ENCODE assay signal across 9 mouse cellular contexts in genomic region chr16:25426261-25426660, GRCm38 (mm10).
DNase-seq lines count a peak whose midpoint lies in the region; ATAC-seq lines count a peak whose summit lies in the region.
"Had no signal": no experiment of that assay in that cellular context is flagged by ENCODE, and none has a peak within 500 bp of the region (broad histone marks: within the 10 kb centered on the region; RNA-seq: fewer than 3 reads in every experiment).

No protein-coding gene starts in this region.

- no peak overlapping the region for H3K27ac ChIP-seq in liver, embryonic 11.5 days (ENCODE audit: low read depth, low read length)
- H3K27ac ChIP-seq: heart, adult 2 months had no signal

- no peaks in the 10 kb centered on the region for H3K9me3 ChIP-seq in liver, embryonic 11.5 days (ENCODE audit: control insufficient read depth, low read length)

- WGBS in liver, embryonic 11.5 days, result 35% methylated on average over 3 of the region's 3 CpGs

- H3K4me2 ChIP-seq in liver, embryonic 11.5 days, result no peak overlapping the region

- H3K36me3 ChIP-seq in liver, embryonic 11.5 days (ENCODE audit: control insufficient read depth, insufficient read depth, low read length), result no peaks in the 10 kb centered on the region

- no peaks in the 10 kb centered on the region for H3K27me3 ChIP-seq in liver, embryonic 11.5 days (replicated peaks; ENCODE audit: control insufficient read depth, insufficient read depth, low read length)

- no peak overlapping the region for H3K9ac ChIP-seq in liver, embryonic 11.5 days (ENCODE audit: low read depth, low read length)

- no peak for ATAC-seq in liver, embryonic 11.5 days (replicated peaks; ENCODE audit: low FRiP score)
- peak; percentile 94 for ATAC-seq in inflammation-experienced regulatory T-cells, adult 6 months
- no peak for ATAC-seq in cerebellum, adult (ENCODE audit: insufficient number of reproducible peaks, low FRiP score, low TSS enrichment)

- no peaks in the 10 kb centered on the region for H3K4me1 ChIP-seq in liver, embryonic 11.5 days (replicated peaks; ENCODE audit: control insufficient read depth, insufficient read depth, low read length)

- no peak overlapping the region for H3K4me3 ChIP-seq in liver, embryonic 11.5 days (ENCODE audit: low read depth, low read length)
- H3K4me3 ChIP-seq: heart, adult 2 months had no signal

- DNase-seq in liver, result peak; percentile 9
- DNase-seq in liver, embryonic 11.5 days (ENCODE audit: low spot score), result no peak
- peak; percentile 69 to 72 for DNase-seq in lung, postnatal 4 days
- peak; percentile 63 for DNase-seq in thymus, postnatal 4 days
- DNase-seq in layer of hippocampus, adult 11-12 months (ENCODE audit: low spot score), result no peak
- no peak for DNase-seq in layer of hippocampus, adult 8-10 months (ENCODE audit: low spot score in 2 of 2)

Comparison
In these comparisons a context has a peak if more than half of its experiments do, and no peak if none do; other contexts are left out.
1. DNase-seq: peak in liver (single experiment), lung, postnatal 4 days (2 of 2) and thymus, postnatal 4 days (single experiment); none in liver, embryonic 11.5 days (single experiment), layer of hippocampus, adult 11-12 months (single experiment) and layer of hippocampus, adult 8-10 months (0 of 2).